Mouse (Mus musculus): ENCODE measurements around the gene Gm19402.

The Gm19402 gene

DNA sequence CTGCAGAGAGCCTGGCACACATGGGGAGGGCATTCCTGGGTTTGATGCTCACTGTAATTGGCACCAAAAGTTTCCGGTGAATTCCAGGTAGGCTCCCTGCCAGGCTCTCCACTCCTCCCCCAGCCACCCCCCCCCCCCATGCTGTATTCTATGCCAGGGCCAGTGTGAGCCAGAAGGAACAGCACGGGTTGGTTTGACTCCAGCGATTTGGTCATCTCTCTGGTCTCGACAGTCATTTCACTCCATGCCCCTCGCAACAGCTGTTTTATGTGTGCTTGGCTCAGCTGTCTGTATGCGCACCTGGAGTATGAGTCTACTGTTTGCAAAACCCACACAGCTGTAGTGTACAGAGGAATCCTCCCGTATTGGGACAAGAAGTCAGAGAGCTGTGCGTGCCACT, 24.2 kb downstream of the Gm19402 start:
- DNase-seq (ENCODE audit: inconsistent ontology term), result peak; percentile 81

DNA sequence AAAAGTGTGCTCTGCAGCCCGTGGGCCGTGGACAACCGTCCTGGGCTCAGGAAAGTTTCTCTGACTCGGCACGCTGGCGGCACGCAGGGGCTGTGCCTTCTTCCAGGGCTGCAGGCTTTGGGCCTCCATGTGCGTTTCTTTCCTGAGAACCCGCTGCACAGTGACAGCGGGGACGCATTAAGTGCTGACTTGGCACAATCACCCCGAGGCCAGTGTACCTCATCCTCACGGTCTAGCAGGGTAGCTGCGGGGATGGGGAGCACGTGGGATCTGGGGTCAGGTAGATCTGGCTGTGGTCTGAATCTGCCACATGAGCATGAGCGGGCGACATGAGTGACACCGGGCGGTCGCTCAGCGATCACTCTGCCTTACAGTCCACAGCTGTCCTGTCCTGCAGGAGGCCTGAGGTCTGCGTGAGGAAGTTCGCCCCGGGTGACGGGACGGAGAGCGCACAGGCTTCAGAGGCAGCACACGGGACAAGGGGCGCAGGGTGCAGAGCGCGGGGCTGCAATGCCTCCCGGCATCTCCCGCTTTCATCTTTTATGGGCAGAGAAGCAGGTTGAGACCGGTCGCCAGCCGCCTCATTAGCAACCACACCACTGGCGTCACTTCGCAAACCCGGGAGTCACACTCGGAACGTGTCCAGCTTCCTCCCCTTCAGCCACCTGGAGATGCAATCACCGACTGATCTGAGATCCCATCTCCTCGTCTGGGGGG, 26.4 kb downstream of the Gm19402 start:
- no peak for DNase-seq (ENCODE audit: inconsistent ontology term)

DNA sequence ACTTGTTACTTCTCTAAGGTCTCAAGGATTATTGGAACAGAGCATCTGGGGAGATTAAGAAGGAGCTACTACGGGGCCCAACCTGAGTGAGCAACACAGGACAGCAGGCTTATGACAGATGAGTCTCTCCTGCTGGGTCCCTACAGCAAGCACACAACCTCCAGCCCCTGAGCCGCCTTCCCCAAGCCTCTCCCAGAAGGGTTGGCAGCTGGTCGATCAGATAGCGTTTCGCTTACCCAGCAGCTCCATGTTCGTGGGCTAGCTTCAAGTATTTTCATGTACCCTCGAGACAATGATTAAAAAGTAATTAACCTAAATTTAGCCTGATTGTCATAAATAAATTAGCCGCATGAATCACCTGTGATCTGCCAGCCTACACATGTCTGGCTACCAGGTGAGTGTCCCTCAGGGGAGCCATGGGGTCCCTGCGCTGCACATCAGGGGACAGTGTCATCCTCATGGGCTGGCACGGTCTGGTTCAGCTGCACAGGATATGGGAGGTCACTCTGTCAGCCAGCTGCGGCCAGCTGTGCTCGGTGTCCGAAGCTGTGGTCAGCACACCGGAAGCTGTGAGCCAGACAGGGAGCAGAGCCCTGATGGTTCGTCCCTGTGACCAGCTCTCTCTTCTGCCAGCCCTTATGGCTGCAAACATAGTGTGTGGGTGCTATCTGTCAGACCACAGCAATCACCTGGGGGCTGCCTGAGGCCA, 32.1 kb downstream of the Gm19402 start:
- no peak for DNase-seq (ENCODE audit: inconsistent ontology term)

DNA sequence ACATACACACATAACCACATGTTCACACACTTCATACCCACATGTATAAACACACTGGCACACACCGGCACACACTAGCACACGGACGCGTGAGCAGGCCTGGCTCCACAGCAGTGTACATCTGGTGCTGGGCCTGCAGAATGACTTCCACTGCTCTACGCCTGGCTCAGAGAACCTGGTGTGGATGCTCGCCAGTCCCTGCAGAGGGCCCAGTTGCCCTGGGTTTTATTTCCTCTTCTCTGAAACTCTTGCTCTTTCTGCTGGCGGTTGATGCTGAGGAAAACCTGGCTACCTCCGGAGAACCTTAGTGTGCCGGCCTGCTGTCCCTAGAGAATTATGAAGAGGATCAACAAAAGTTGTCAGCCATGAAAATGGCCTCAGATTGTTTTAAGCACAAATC, 38.5 kb downstream of the Gm19402 start:
- no peak for DNase-seq (ENCODE audit: inconsistent ontology term)

DNA sequence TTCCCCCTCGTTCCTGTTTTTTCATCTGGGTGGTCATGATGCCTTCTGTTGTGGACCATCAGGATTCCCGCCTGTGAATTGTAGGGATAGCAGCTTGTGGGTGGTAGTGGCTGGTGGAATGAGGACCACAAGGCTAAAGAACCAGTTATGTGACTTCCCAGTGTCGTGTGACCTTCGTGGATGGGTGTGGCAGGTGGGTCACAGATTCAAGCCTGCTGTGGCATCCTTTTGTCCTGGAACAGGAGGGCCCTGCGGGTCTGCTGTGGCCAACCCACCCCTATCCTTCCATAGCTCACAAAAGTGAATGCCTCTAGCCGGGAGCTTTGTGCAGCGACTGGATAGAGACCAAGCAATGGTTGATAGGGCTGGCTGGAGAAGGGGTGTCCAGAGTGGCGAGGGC, 42.7 kb downstream of the Gm19402 start:
- DNase-seq (ENCODE audit: inconsistent ontology term), result no peak

DNA sequence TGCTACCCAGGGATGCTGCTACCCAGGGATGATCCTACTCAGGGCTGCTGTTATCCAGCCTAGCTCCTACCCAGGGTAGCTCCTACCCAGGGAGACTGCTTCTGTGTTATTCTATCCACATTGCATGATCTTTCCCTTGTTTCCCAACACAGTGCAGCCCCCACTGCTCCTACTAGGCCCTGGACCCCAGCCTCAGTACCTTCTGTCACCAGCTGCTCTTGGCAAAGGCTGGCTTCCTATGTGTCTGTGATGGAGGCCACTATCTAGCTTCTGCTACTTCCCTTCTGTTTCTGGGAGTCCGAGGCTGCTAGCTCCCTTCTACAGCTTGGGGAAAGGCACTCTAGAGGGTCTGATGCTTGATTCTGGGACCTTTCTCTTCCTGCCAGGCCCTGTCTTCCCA, 43.1 kb downstream of the Gm19402 start:
- DNase-seq (ENCODE audit: inconsistent ontology term), result no peak

DNA sequence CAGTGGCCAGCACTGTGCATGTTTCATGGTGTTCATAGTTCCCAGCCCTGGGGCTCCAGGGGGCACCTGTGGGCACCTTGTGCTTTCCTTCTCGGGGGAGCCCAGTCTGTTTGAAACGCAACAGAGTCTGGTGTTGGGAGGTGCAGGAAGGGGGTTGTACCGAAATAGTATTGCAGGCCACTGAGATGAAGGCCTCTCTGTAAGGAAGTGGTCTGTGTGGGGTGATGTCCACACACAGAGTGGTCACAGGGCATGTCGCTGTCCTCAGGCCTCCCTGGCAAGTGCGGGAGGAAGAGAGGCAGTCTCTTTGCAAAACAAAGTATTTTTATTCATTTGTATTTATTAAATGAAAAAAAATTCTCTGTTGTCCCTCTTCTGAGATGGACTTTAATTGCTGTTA, 45.0 kb downstream of the Gm19402 start:
- no peak for DNase-seq (ENCODE audit: inconsistent ontology term)

DNA sequence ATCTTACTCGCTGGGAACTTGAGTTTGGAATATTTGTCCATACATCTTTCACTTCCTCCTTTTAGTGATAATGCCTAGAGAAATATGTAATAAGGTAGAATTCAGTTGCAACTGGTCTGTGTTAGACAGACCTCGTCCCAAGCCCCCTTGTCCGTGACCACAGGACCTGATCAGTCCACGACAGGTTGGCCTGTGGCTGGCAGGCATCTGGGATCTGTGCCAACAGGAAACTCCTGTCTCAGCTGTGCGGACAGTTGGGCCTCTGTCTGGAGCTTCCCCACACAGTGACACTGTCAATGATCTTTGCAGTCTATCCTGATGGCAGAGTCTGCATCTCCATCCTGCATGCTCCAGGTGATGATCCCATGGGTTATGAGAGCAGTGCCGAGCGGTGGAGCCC, 47.4 kb downstream of the Gm19402 start:
- DNase-seq (ENCODE audit: inconsistent ontology term), result no peak
